Mouse (Mus musculus): ENCODE results near the gene Izumo4. TPM values are rescaled to one million over a fixed set of nuclear protein-coding genes. Genes with fewer than 3 reads are reported as not detected.

Gene Izumo4
- polyA plus RNA-seq, 1 experiment, result 75.4 TPM

GRCm38 (mm10) chr10:80686617-80687016 is 15.4 kb upstream of the Izumo4 start:
- no peak for DNase-seq (ENCODE audit: low read depth)

GRCm38 (mm10) chr10:80687850-80688249 is 14.1 kb upstream of the Izumo4 start:
- DNase-seq (ENCODE audit: low read depth), result no peak

- DNase-seq (ENCODE audit: low read depth), result no peak
These were observed 9.5 kb upstream of the Izumo4 start for GRCm38 (mm10) chr10:80692249-80693165.

- no peak for DNase-seq (ENCODE audit: low read depth)
These were observed 8.5 kb upstream of the Izumo4 start for GRCm38 (mm10) chr10:80693401-80694045.

GRCm38 (mm10) chr10:80694159-80694938 is 7.6 kb upstream of the Izumo4 start:
- DNase-seq (ENCODE audit: low read depth), result no peak

- no peak for DNase-seq (ENCODE audit: low read depth)
These were observed 6.8 kb upstream of the Izumo4 start for GRCm38 (mm10) chr10:80695186-80695585.

- no peak for DNase-seq (ENCODE audit: low read depth)
These were observed 6.0 kb upstream of the Izumo4 start for GRCm38 (mm10) chr10:80695801-80696501.

GRCm38 (mm10) chr10:80696502-80697392 is 5.2 kb upstream of the Izumo4 start:
- DNase-seq (ENCODE audit: low read depth), result no peak

GRCm38 (mm10) chr10:80697393-80697787 is 4.6 kb upstream of the Izumo4 start:
- no peak for DNase-seq (ENCODE audit: low read depth)

- no peak for DNase-seq (ENCODE audit: low read depth)
These were observed 4.2 kb upstream of the Izumo4 start for GRCm38 (mm10) chr10:80697812-80698211.

GRCm38 (mm10) chr10:80698605-80699004 is 3.4 kb upstream of the Izumo4 start:
- no peak for DNase-seq (ENCODE audit: low read depth)

GRCm38 (mm10) chr10:80700038-80700504 is 1.9 kb upstream of the Izumo4 start:
- no peak for DNase-seq (ENCODE audit: low read depth)

GRCm38 (mm10) chr10:80700732-80701131 is 1.3 kb upstream of the Izumo4 start:
- no peak for DNase-seq (ENCODE audit: low read depth)

- no peak for DNase-seq (ENCODE audit: low read depth)
These were observed 779 bp downstream of the Izumo4 start for GRCm38 (mm10) chr10:80702536-80703390.

GRCm38 (mm10) chr10:80703643-80704042 is 1.7 kb downstream of the Izumo4 start:
- no peak for DNase-seq (ENCODE audit: low read depth)

- DNase-seq (ENCODE audit: low read depth), result no peak
These were observed 2.4 kb downstream of the Izumo4 start for GRCm38 (mm10) chr10:80704418-80704817.

- no peak for DNase-seq (ENCODE audit: low read depth)
These were observed 3.0 kb downstream of the Izumo4 start for GRCm38 (mm10) chr10:80705033-80705432.

- no peak for DNase-seq (ENCODE audit: low read depth)
These were observed 3.5 kb downstream of the Izumo4 start for GRCm38 (mm10) chr10:80705479-80705878.

- no peak for DNase-seq (ENCODE audit: low read depth)
These were observed 8.8 kb downstream of the Izumo4 start for GRCm38 (mm10) chr10:80710834-80711233.

Data from gonadal fat pad, adult 2 months (tissue).